Mouse (Mus musculus): ENCODE data around the gene Med9. TPM values are rescaled to one million over a fixed set of nuclear protein-coding genes. Genes with fewer than 3 reads are reported as not detected.

Med9 gene
- polyA plus RNA-seq, 1 experiment from 2014 or later = 27.8 TPM

- no peak for ATAC-seq (ENCODE audit: low FRiP score, low TSS enrichment)
- H3K4me2 ChIP-seq (replicated peaks; ENCODE audit: low read depth) = no peak overlapping the region
- no peak overlapping the region for H3K4me3 ChIP-seq (ENCODE audit: low read depth, low read length)
- DNase-seq (ENCODE audit: low spot score) = peak; percentile 35
- 32% methylated on average over 3 of the region's 3 CpGs for WGBS
- no peaks in the 10 kb centered on the region for H3K36me3 ChIP-seq (ENCODE audit: control insufficient read depth, insufficient read depth, low read length)
- TF ChIP-seq CTCF (IDR thresholded peaks at IDR 0.05; ENCODE audit: low read depth) (no peak), EP300 (optimal IDR thresholded peaks at IDR 0.05) (no peak)
- no peaks in the 10 kb centered on the region for H3K9me3 ChIP-seq (ENCODE audit: control insufficient read depth, low read length)
- H3K27ac ChIP-seq (replicated peaks) = no peak overlapping the region
- no peaks in the 10 kb centered on the region for H3K4me1 ChIP-seq (replicated peaks; ENCODE audit: control insufficient read depth, insufficient read depth)
- no peak overlapping the region for H3K9ac ChIP-seq (ENCODE audit: low read length)
- no peaks in the 10 kb centered on the region for H3K27me3 ChIP-seq (ENCODE audit: control insufficient read depth, insufficient read depth, low read length)
These were observed 39.6 kb upstream of the Med9 start for GRCm38 (mm10) chr11:59908446-59908845.

GRCm38 (mm10) chr11:59910586-59910985, 37.4 kb upstream of the Med9 start:
- TF ChIP-seq CTCF (IDR thresholded peaks at IDR 0.05; ENCODE audit: low read depth) (no peak), EP300 (optimal IDR thresholded peaks at IDR 0.05) (no peak)
- no peak for DNase-seq (ENCODE audit: low spot score)
- no peak overlapping the region for H3K27ac ChIP-seq (replicated peaks)
- H3K9ac ChIP-seq (ENCODE audit: low read length) = no peak overlapping the region
- no peak overlapping the region for H3K4me2 ChIP-seq (replicated peaks; ENCODE audit: low read depth)
- no peak overlapping the region for H3K4me3 ChIP-seq (ENCODE audit: low read depth, low read length)
- no peaks in the 10 kb centered on the region for H3K36me3 ChIP-seq (ENCODE audit: control insufficient read depth, insufficient read depth, low read length)
- no peaks in the 10 kb centered on the region for H3K4me1 ChIP-seq (replicated peaks; ENCODE audit: control insufficient read depth, insufficient read depth)
- no peaks in the 10 kb centered on the region for H3K27me3 ChIP-seq (ENCODE audit: control insufficient read depth, insufficient read depth, low read length)
- no peaks in the 10 kb centered on the region for H3K9me3 ChIP-seq (ENCODE audit: control insufficient read depth, low read length)
- no peak for ATAC-seq (ENCODE audit: low FRiP score, low TSS enrichment)

DNA sequence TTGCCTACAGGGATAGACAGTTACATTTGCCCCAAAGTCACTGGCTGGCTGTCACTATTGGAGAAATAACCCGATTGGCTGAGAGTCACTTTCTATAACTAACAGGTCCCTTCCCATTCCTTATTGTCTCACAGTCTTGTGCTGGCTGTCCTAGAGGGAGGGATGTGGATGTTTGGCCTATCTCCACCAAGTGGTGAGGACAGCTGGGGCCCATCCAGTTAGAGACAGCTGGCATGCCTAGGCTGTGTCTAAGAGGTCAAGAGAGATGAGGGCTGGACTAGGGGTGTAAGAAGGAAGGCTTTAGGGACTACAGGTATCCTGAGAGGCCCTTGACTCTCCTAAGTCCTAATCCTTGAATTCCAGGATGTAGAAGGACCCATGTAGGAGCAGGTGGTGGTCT, 36.5 kb upstream of the Med9 start:
- Histone ChIP-seq H3K36me3 (ENCODE audit: control insufficient read depth, insufficient read depth, low read length) (no peaks in the 10 kb centered on the region), H3K4me1 (replicated peaks; ENCODE audit: control insufficient read depth, insufficient read depth) (no peaks in the 10 kb centered on the region), H3K9ac (ENCODE audit: low read length) (no peak overlapping the region), H3K27me3 (ENCODE audit: control insufficient read depth, insufficient read depth, low read length) (no peaks in the 10 kb centered on the region), H3K27ac (replicated peaks) (no peak overlapping the region), H3K4me3 (ENCODE audit: low read depth, low read length) (no peak overlapping the region), H3K9me3 (ENCODE audit: control insufficient read depth, low read length) (no peaks in the 10 kb centered on the region), H3K4me2 (replicated peaks; ENCODE audit: low read depth) (no peak overlapping the region)
- no peak for TF ChIP-seq CTCF (IDR thresholded peaks at IDR 0.05; ENCODE audit: low read depth)
- TF ChIP-seq EP300 (optimal IDR thresholded peaks at IDR 0.05) = no peak
- WGBS = 76% methylated on average over 1 of the region's 1 CpGs
- DNase-seq (ENCODE audit: low spot score) (no peak), ATAC-seq (ENCODE audit: low FRiP score, low TSS enrichment) (no peak)

- H3K27ac ChIP-seq (replicated peaks) = no peak overlapping the region
- no peaks in the 10 kb centered on the region for H3K4me1 ChIP-seq (replicated peaks; ENCODE audit: control insufficient read depth, insufficient read depth)
- H3K27me3 ChIP-seq (ENCODE audit: control insufficient read depth, insufficient read depth, low read length) = no peaks in the 10 kb centered on the region
- 82% methylated on average over 4 of the region's 4 CpGs for WGBS
- no peak for ATAC-seq (ENCODE audit: low FRiP score, low TSS enrichment)
- DNase-seq (ENCODE audit: low spot score) = no peak
- H3K4me2 ChIP-seq (replicated peaks; ENCODE audit: low read depth) = no peak overlapping the region
- H3K9ac ChIP-seq (ENCODE audit: low read length) = no peak overlapping the region
- no peaks in the 10 kb centered on the region for H3K36me3 ChIP-seq (ENCODE audit: control insufficient read depth, insufficient read depth, low read length)
- no peaks in the 10 kb centered on the region for H3K9me3 ChIP-seq (ENCODE audit: control insufficient read depth, low read length)
- H3K4me3 ChIP-seq (ENCODE audit: low read depth, low read length) = no peak overlapping the region
- TF ChIP-seq EP300 (optimal IDR thresholded peaks at IDR 0.05) (no peak), CTCF (IDR thresholded peaks at IDR 0.05; ENCODE audit: low read depth) (no peak)
These were observed 34.3 kb upstream of the Med9 start for GRCm38 (mm10) chr11:59913702-59914101.

DNA sequence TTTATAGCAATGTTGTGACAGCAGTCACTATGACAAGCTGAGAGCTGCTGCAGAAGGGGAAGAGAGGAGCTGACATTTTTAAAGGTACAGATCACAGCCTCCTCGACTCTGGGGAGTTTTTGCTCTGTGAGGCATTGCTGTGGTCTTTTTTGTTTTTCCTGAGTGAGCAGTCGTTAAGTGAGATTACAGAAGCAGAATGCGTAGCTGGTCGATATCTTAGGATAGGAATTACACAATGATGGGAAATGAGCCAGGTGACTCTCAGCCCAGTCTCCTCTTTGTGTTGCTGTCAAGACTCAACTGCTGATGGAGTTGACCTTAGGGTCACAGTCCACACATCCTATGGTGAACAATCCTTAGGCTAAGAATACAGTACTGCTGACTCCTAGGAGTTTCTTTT, 30.0 kb upstream of the Med9 start:
- DNase-seq (ENCODE audit: low spot score) (no peak), ATAC-seq (ENCODE audit: low FRiP score, low TSS enrichment) (no peak)
- Histone ChIP-seq H3K9ac (ENCODE audit: low read length) (no peak overlapping the region), H3K4me3 (ENCODE audit: low read depth, low read length) (no peak overlapping the region), H3K36me3 (ENCODE audit: control insufficient read depth, insufficient read depth, low read length) (no peaks in the 10 kb centered on the region), H3K4me1 (replicated peaks; ENCODE audit: control insufficient read depth, insufficient read depth) (no peaks in the 10 kb centered on the region), H3K27ac (replicated peaks) (no peak overlapping the region), H3K4me2 (replicated peaks; ENCODE audit: low read depth) (no peak overlapping the region), H3K9me3 (ENCODE audit: control insufficient read depth, low read length) (no peaks in the 10 kb centered on the region), H3K27me3 (ENCODE audit: control insufficient read depth, insufficient read depth, low read length) (no peaks in the 10 kb centered on the region)
- 12% methylated on average over 4 of the region's 4 CpGs for WGBS
- TF ChIP-seq EP300 (optimal IDR thresholded peaks at IDR 0.05) (no peak), CTCF (IDR thresholded peaks at IDR 0.05; ENCODE audit: low read depth) (no peak)

DNA sequence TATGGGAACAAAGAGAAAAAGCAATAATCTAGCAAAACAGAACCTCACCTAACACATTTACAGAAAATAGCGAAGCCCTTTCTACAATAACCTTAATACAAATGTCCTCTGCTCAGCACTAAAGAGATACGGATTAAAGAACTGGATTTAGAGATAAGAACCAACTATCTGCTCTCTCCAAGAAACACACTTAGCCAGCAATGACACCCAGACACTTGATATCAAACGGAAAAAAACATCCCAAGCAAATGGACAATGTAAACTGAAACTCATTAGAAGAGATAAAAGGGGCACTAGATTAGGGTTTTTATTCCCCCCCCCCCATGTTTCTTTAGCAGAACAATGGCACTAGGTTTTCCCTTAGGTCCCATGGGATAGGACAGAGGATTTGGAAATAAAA, 28.6 kb upstream of the Med9 start:
- 62% methylated on average over 3 of the region's 3 CpGs for WGBS
- TF ChIP-seq EP300 (optimal IDR thresholded peaks at IDR 0.05) = no peak
- no peak for TF ChIP-seq CTCF (IDR thresholded peaks at IDR 0.05; ENCODE audit: low read depth)

More for the DNA sequence above, 28.6 kb upstream of the Med9 start:
- H3K27me3 ChIP-seq (ENCODE audit: control insufficient read depth, insufficient read depth, low read length) = no peaks in the 10 kb centered on the region
- H3K27ac ChIP-seq (replicated peaks) = no peak overlapping the region
- H3K4me2 ChIP-seq (replicated peaks; ENCODE audit: low read depth) = no peak overlapping the region
- ATAC-seq (ENCODE audit: low FRiP score, low TSS enrichment) (no peak), DNase-seq (ENCODE audit: low spot score) (no peak)
- H3K36me3 ChIP-seq (ENCODE audit: control insufficient read depth, insufficient read depth, low read length) = no peaks in the 10 kb centered on the region
- H3K9me3 ChIP-seq (ENCODE audit: control insufficient read depth, low read length) = no peaks in the 10 kb centered on the region
- H3K9ac ChIP-seq (ENCODE audit: low read length) = no peak overlapping the region
- H3K4me1 ChIP-seq (replicated peaks; ENCODE audit: control insufficient read depth, insufficient read depth) = no peaks in the 10 kb centered on the region
- no peak overlapping the region for H3K4me3 ChIP-seq (ENCODE audit: low read depth, low read length)
